Mouse (Mus musculus) heart, adult 2 months (tissue): ENCODE results near the gene Olfr787.

Experiments
- CTCF ChIP-seq: fragments of 200-600 bp; IDR thresholded peaks from 2 replicates; pipeline ENCODE4 v1.8.1; 2022; ENCODE audit warnings: antibody characterized with exemption, mild to moderate bottlenecking, moderate library complexity
- EP300 ChIP-seq: fragments of 200-500 bp; IDR thresholded peaks from 2 replicates; pipeline ENCODE4 v1.6.1; 2011; ENCODE audit warnings: low read depth, low read length, control low read depth; ENCODE audit not compliant: insufficient read depth
- POLR2A ChIP-seq: fragments of 200-500 bp; IDR thresholded peaks from 2 replicates; pipeline ENCODE4 v1.6.1; 2011; ENCODE audit warnings: mild to moderate bottlenecking, low read depth, low read length, control low read depth; ENCODE audit not compliant: insufficient read depth

GRCm38 (mm10) chr10:129473256-129473655 lies 11.6 kb downstream of the Olfr787 start:
- no peak for TF ChIP-seq CTCF
- no peak for TF ChIP-seq EP300
- no peak for TF ChIP-seq POLR2A
